Mouse (Mus musculus) hindbrain, embryonic 10.5 days (tissue): ENCODE data around the gene Sp1. TPM values are rescaled to one million over a fixed set of nuclear protein-coding genes. Genes with fewer than 3 reads are reported as not detected.
A peak's percentile ranks its signal among the peaks of the same experiment; 100 is the strongest.

ENCODE experiments used
- DNase-seq: peaks from one replicate; pipeline ENCODE4 v3.0.0-alpha.2; 2017; ENCODE audit warnings: low spot score
- H3K27ac ChIP-seq: fragments of 300-500 bp; sonication (generic); 2 replicates; pipeline ENCODE4 v1.5.1; 2016; ENCODE audit warnings: mild to moderate bottlenecking, moderate library complexity
- H3K27me3 ChIP-seq: fragments of 300-500 bp; sonication (generic); 2 replicates; pipeline ENCODE4 v1.6.1; 2016; ENCODE audit warnings: mild to moderate bottlenecking; ENCODE audit not compliant: poor library complexity, insufficient read depth, severe bottlenecking
- H3K36me3 ChIP-seq: fragments of 300-500 bp; sonication (generic); 2 replicates; pipeline ENCODE4 v1.6.1; 2016; ENCODE audit warnings: mild to moderate bottlenecking, moderate library complexity
- H3K4me1 ChIP-seq: fragments of 300-500 bp; sonication (generic); replicated peaks from 2 replicates; pipeline ENCODE4 v1.6.1; 2016; ENCODE audit warnings: mild to moderate bottlenecking
- H3K4me3 ChIP-seq: fragments of 300-500 bp; sonication (generic); 2 replicates; pipeline ENCODE4 v1.5.1; 2016; ENCODE audit warnings: mild to moderate bottlenecking, moderate library complexity
- H3K9me3 ChIP-seq: fragments of 300-500 bp; sonication (generic); 2 replicates; pipeline ENCODE4 v1.6.1; 2016; ENCODE audit warnings: mild to moderate bottlenecking, moderate library complexity
- WGBS: fragments of 180-500 bp; shearing (Covaris S2); methylation state at CpG from one replicate; pipeline ENCODE4 v1.1.7; 2016; 5-methylcytosine and 5-hydroxymethylcytosine counted together
- polyA plus RNA-seq: library from polyadenylated mRNA; unstranded; fragments of >200 nt; fragmentation: Nextera tagmentation; extraction: Ambion mirVana; gene quantifications from 2 replicates; pipeline ENCODE4 v1.2.1, GENCODE M21; 2016

Gene Sp1
- polyA plus RNA-seq, 1 experiment from 2014 or later, result 6.1 TPM

GRCm38 (mm10) chr15:102423602-102424240 lies 17.8 kb downstream of the Sp1 start:
- 96% methylated on average over 2 of the region's 2 CpGs for WGBS
- H3K36me3 ChIP-seq, result peaks cover 89% of the 10 kb centered on the region
- no peak overlapping the region for H3K4me3 ChIP-seq
- H3K4me1 ChIP-seq, result no peaks in the 10 kb centered on the region
- DNase-seq, result no peak
- no peaks in the 10 kb centered on the region for H3K27me3 ChIP-seq
- no peak overlapping the region for H3K27ac ChIP-seq
- no peaks in the 10 kb centered on the region for H3K9me3 ChIP-seq

- Histone ChIP-seq H3K27ac (no peak overlapping the region), H3K27me3 (no peaks in the 10 kb centered on the region), H3K4me3 (no peak overlapping the region), H3K9me3 (no peaks in the 10 kb centered on the region), H3K36me3 (peaks cover 89% of the 10 kb centered on the region), H3K4me1 (no peaks in the 10 kb centered on the region)
- DNase-seq, result no peak
- 89% methylated on average over 2 of the region's 2 CpGs for WGBS
Measured at GRCm38 (mm10) chr15:102424657-102425056, 18.7 kb downstream of the Sp1 start.

GRCm38 (mm10) chr15:102426963-102427362 lies 21.0 kb downstream of the Sp1 start:
- H3K27me3 ChIP-seq, result no peaks in the 10 kb centered on the region
- H3K4me1 ChIP-seq, result no peaks in the 10 kb centered on the region
- 94% methylated on average over 1 of the region's 1 CpGs for WGBS
- DNase-seq, result no peak
- no peak overlapping the region for H3K27ac ChIP-seq
- H3K4me3 ChIP-seq, result no peak overlapping the region
- H3K36me3 ChIP-seq, result peaks cover 99% of the 10 kb centered on the region
- H3K9me3 ChIP-seq, result no peaks in the 10 kb centered on the region

GRCm38 (mm10) chr15:102432046-102432445 lies 26.1 kb downstream of the Sp1 start:
- H3K4me1 ChIP-seq, result no peaks in the 10 kb centered on the region
- H3K4me3 ChIP-seq, result no peak overlapping the region
- no peak overlapping the region for H3K27ac ChIP-seq
- 97% methylated on average over 1 of the region's 1 CpGs for WGBS
- DNase-seq, result no peak
- no peaks in the 10 kb centered on the region for H3K27me3 ChIP-seq
- H3K9me3 ChIP-seq, result no peaks in the 10 kb centered on the region
- H3K36me3 ChIP-seq, result peaks cover 99% of the 10 kb centered on the region

- DNase-seq, result no peak
- Histone ChIP-seq H3K4me1 (no peaks in the 10 kb centered on the region), H3K9me3 (no peaks in the 10 kb centered on the region), H3K27me3 (no peaks in the 10 kb centered on the region), H3K27ac (no peak overlapping the region), H3K36me3 (peaks cover 96% of the 10 kb centered on the region), H3K4me3 (no peak overlapping the region)
- 95% methylated on average over 4 of the region's 4 CpGs for WGBS
Measured at GRCm38 (mm10) chr15:102433173-102433572, 27.2 kb downstream of the Sp1 start.

- Histone ChIP-seq H3K4me1 (peaks cover 4% of the 10 kb centered on the region), H3K27ac (no peak overlapping the region), H3K9me3 (no peaks in the 10 kb centered on the region), H3K27me3 (no peaks in the 10 kb centered on the region), H3K4me3 (no peak overlapping the region), H3K36me3 (peaks cover 8% of the 10 kb centered on the region; the same call in 1 of the 2 replicates)
- 46% methylated on average over 2 of the region's 2 CpGs for WGBS
- DNase-seq, result peak; percentile 79
Measured at GRCm38 (mm10) chr15:102442490-102442889, 36.5 kb downstream of the Sp1 start.

GRCm38 (mm10) chr15:102445146-102445545 lies 39.2 kb downstream of the Sp1 start, which contains the start of gene Amhr2:
Amhr2 (plus strand) TSS chr15:102445367.
- 65% methylated on average over 8 of the region's 8 CpGs for WGBS
- H3K27ac ChIP-seq, result no peak within 1 kb of the TSS
- H3K9me3 ChIP-seq, result no peaks in the 10 kb centered on the region

GRCm38 (mm10) chr15:102446448-102446847 lies 40.5 kb downstream of the Sp1 start:
- 59% methylated on average over 6 of the region's 6 CpGs for WGBS
- H3K36me3 ChIP-seq, result no peaks in the 10 kb centered on the region
- H3K9me3 ChIP-seq, result no peaks in the 10 kb centered on the region
- no peaks in the 10 kb centered on the region for H3K27me3 ChIP-seq
- no peak overlapping the region for H3K4me3 ChIP-seq
- H3K4me1 ChIP-seq, result peaks cover 4% of the 10 kb centered on the region
- no peak overlapping the region for H3K27ac ChIP-seq
- DNase-seq, result no peak

More at GRCm38 (mm10) chr15:102445146-102445545, 39.2 kb downstream of the Sp1 start, which contains the start of gene Amhr2:
- Histone ChIP-seq H3K4me1 (peaks cover 4% of the 10 kb centered on the region), H3K4me3 (no peak within 1 kb of the TSS), H3K36me3 (no peaks in the 10 kb centered on the region), H3K27me3 (no peaks in the 10 kb centered on the region)
- no peak for DNase-seq

- DNase-seq, result no peak
- no peaks in the 10 kb centered on the region for H3K27me3 ChIP-seq
- no peaks in the 10 kb centered on the region for H3K9me3 ChIP-seq
- H3K27ac ChIP-seq, result no peak overlapping the region
- H3K36me3 ChIP-seq, result no peaks in the 10 kb centered on the region
- H3K4me3 ChIP-seq, result no peak overlapping the region
- 71% methylated on average over 8 of the region's 8 CpGs for WGBS
- peaks cover 4% of the 10 kb centered on the region for H3K4me1 ChIP-seq
Measured at GRCm38 (mm10) chr15:102449366-102449765, 43.4 kb downstream of the Sp1 start.

- no peak for DNase-seq
- no peaks in the 10 kb centered on the region for H3K9me3 ChIP-seq
- no peaks in the 10 kb centered on the region for H3K27me3 ChIP-seq
- WGBS, result 37% methylated on average over 7 of the region's 7 CpGs
- no peak overlapping the region for H3K27ac ChIP-seq
- H3K36me3 ChIP-seq, result no peaks in the 10 kb centered on the region
- H3K4me1 ChIP-seq, result peaks cover 6% of the 10 kb centered on the region
- no peak overlapping the region for H3K4me3 ChIP-seq
Measured at GRCm38 (mm10) chr15:102450928-102451327, 45.0 kb downstream of the Sp1 start.

- Histone ChIP-seq H3K27ac (no peak overlapping the region), H3K4me3 (no peak overlapping the region), H3K4me1 (peaks cover 5% of the 10 kb centered on the region), H3K27me3 (no peaks in the 10 kb centered on the region), H3K36me3 (no peaks in the 10 kb centered on the region), H3K9me3 (no peaks in the 10 kb centered on the region)
- no peak for DNase-seq
- WGBS, result 84% methylated on average over 26 of the region's 26 CpGs
Measured at GRCm38 (mm10) chr15:102451666-102452430, 45.9 kb downstream of the Sp1 start.

- DNase-seq, result peak; percentile 18
- Histone ChIP-seq H3K27ac (no peak overlapping the region), H3K27me3 (no peaks in the 10 kb centered on the region), H3K4me3 (no peak overlapping the region), H3K9me3 (no peaks in the 10 kb centered on the region), H3K4me1 (peaks cover 28% of the 10 kb centered on the region), H3K36me3 (no peaks in the 10 kb centered on the region)
- WGBS, result 35% methylated on average over 6 of the region's 6 CpGs
Measured at GRCm38 (mm10) chr15:102455993-102456392, 50.0 kb downstream of the Sp1 start.

GRCm38 (mm10) chr15:102458050-102458736 lies 52.2 kb downstream of the Sp1 start:
- Histone ChIP-seq H3K9me3 (no peaks in the 10 kb centered on the region), H3K27ac (peak overlapping the region; percentile 81), H3K4me3 (peak overlapping the region; percentile 57), H3K4me1 (peaks cover 33% of the 10 kb centered on the region), H3K27me3 (no peaks in the 10 kb centered on the region), H3K36me3 (peaks cover 11% of the 10 kb centered on the region; the same call in 1 of the 2 replicates)
- DNase-seq, result no peak
- 73% methylated on average over 5 of the region's 5 CpGs for WGBS
